Mouse (Mus musculus): ENCODE results near the gene Gm17455.

Gene Gm17455

GRCm38 (mm10) chr10:60373937-60374578 is 25.5 kb upstream of the Gm17455 start:
- DNase-seq, result no peak

GRCm38 (mm10) chr10:60376704-60377103 is 22.8 kb upstream of the Gm17455 start:
- no peak for DNase-seq

- DNase-seq, result no peak
Observed at GRCm38 (mm10) chr10:60379419-60379957, 20.0 kb upstream of the Gm17455 start.

- DNase-seq, result no peak
Observed at GRCm38 (mm10) chr10:60380229-60380628, 19.3 kb upstream of the Gm17455 start.

- no peak for DNase-seq
Observed at GRCm38 (mm10) chr10:60381142-60381925, 18.2 kb upstream of the Gm17455 start.

GRCm38 (mm10) chr10:60388332-60388731 is 11.2 kb upstream of the Gm17455 start:
- no peak for DNase-seq

- no peak for DNase-seq
Observed at GRCm38 (mm10) chr10:60389447-60389865, 10.1 kb upstream of the Gm17455 start.

- DNase-seq, result no peak
Observed at GRCm38 (mm10) chr10:60390177-60390903, 9.2 kb upstream of the Gm17455 start.

GRCm38 (mm10) chr10:60390904-60391420 is 8.6 kb upstream of the Gm17455 start:
- no peak for DNase-seq

- DNase-seq, result no peak
Observed at GRCm38 (mm10) chr10:60391661-60392060, 7.9 kb upstream of the Gm17455 start.

- peak; percentile 26 for DNase-seq
Observed at GRCm38 (mm10) chr10:60394936-60395335, 4.6 kb upstream of the Gm17455 start.

GRCm38 (mm10) chr10:60395605-60396004 is 3.9 kb upstream of the Gm17455 start:
- no peak for DNase-seq

- no peak for DNase-seq
Observed at GRCm38 (mm10) chr10:60398051-60398814, 1.3 kb upstream of the Gm17455 start.

- no peak for DNase-seq
Observed at GRCm38 (mm10) chr10:60400507-60401295, 1.2 kb downstream of the Gm17455 start.

GRCm38 (mm10) chr10:60405460-60406177 is 6.1 kb downstream of the Gm17455 start:
- peak; percentile 28 for DNase-seq

- DNase-seq, result peak; percentile 57
Observed at GRCm38 (mm10) chr10:60407831-60408230, 8.3 kb downstream of the Gm17455 start.

- no peak for DNase-seq
Observed at GRCm38 (mm10) chr10:60411794-60412193, 12.3 kb downstream of the Gm17455 start.

- no peak for DNase-seq
Observed at GRCm38 (mm10) chr10:60413756-60414155, 14.2 kb downstream of the Gm17455 start.

- DNase-seq, result no peak
Observed at GRCm38 (mm10) chr10:60417041-60417440, 17.5 kb downstream of the Gm17455 start.

- DNase-seq, result peak; percentile 28
Observed at GRCm38 (mm10) chr10:60418137-60418536, 18.6 kb downstream of the Gm17455 start.

GRCm38 (mm10) chr10:60419624-60420023 is 20.1 kb downstream of the Gm17455 start:
- DNase-seq, result no peak
